Mouse (Mus musculus) mouse embryonic stem cell (cell line): ENCODE data around the gene 4931409K22Rik.

Experiments used
- in situ Hi-C, 2 experiments: fragments of 300-500 bp; cut with MboI; formaldehyde crosslinking; loops; 1 replicate in 1 of 2; 3 replicates in 1 of 2; pipeline ENCODE4 v1.14.3; 2019 to 2020; ENCODE audit warnings: low sequenced_read_pairs in 2 of 2, low pct_unique_long_range_greater_than_20kb in 1 of 2, mixed read lengths in 1 of 2; ENCODE audit not compliant: unreplicated experiment in 1 of 2

Gene 4931409K22Rik

GRCm38 (mm10) chr5:24521366-24521765, 35.2 kb downstream of the 4931409K22Rik start:
- in situ Hi-C loops, result no loop called here

GRCm38 (mm10) chr5:24512271-24512670, 44.3 kb downstream of the 4931409K22Rik start:
- in situ Hi-C loops, result no loop called here

- in situ Hi-C loops, result no loop called here
These were observed 46.0 kb downstream of the 4931409K22Rik start for GRCm38 (mm10) chr5:24510635-24511034.

- in situ Hi-C loops, result no loop called here
These were observed 48.2 kb downstream of the 4931409K22Rik start for GRCm38 (mm10) chr5:24508406-24508805.

DNA sequence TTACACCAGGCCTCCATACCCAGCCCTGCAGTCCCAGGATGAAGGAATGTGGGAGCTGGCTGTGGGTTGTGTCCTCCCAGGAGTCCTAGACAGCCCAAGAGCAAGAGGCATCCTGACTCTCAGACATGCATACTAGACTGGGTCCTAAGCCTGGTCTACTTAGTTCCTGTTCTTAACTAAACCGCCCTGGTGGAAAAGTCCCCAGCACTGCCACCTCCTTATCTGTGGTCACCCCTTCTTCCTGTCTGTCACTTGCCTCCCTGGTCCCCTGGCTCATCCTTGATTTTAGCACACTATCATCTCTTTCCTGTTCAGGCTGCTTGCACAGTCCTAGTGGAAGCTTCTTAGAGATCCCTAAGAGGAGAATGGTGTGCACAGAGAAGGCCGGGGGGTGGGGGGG, 51.1 kb downstream of the 4931409K22Rik start:
- in situ Hi-C loops, result no loop called here

DNA sequence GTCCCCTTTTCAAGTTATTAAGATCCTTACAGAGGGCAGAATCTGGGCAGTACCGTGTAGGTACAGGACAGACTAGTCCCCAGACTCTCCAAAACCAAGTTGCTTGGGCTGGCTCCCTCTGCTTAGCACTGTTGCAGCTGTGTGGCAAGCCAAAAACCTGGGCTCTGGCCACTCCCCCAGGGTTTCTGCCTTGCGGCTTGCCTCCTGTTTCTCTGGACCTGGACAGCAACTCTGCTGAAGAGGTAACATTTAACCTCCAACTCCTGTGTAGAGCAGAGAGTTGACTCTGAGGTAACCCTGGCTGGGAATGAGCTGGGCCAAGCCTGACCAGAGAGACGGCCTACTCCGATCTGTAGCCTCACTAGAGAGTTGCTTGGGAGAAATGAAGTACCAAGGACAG, 53.8 kb downstream of the 4931409K22Rik start:
- in situ Hi-C loops, result no loop called here

DNA sequence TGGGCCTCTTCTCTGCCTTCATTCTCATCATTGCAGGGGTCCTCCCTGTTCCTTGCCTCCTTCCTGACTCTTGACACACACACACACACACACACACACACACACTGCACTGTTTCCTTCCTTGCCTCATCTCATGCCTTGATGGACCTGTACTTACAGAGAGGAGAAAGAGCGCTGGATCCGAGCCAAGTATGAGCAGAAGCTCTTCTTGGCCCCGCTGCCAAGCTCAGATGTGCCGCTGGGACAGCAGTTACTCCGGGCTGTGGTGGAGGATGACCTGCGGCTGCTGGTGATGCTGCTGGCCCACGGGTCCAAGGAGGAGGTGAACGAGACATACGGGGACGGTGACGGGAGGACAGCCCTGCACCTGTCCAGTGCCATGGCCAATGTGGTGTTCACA, 55.8 kb downstream of the 4931409K22Rik start:
- in situ Hi-C loops, result no loop called here

GRCm38 (mm10) chr5:24499113-24499512, 57.5 kb downstream of the 4931409K22Rik start:
- in situ Hi-C loops, result no loop called here

- in situ Hi-C loops, result no loop called here
These were observed 59.1 kb downstream of the 4931409K22Rik start for GRCm38 (mm10) chr5:24497526-24497925.

- in situ Hi-C loops, result no loop called here
These were observed 59.9 kb downstream of the 4931409K22Rik start for GRCm38 (mm10) chr5:24496756-24497155.

- in situ Hi-C loops, result no loop called here
These were observed 61.6 kb downstream of the 4931409K22Rik start for GRCm38 (mm10) chr5:24495019-24495418.
